Mouse (Mus musculus): ENCODE measurements around the gene 1700001C19Rik.

DNA sequence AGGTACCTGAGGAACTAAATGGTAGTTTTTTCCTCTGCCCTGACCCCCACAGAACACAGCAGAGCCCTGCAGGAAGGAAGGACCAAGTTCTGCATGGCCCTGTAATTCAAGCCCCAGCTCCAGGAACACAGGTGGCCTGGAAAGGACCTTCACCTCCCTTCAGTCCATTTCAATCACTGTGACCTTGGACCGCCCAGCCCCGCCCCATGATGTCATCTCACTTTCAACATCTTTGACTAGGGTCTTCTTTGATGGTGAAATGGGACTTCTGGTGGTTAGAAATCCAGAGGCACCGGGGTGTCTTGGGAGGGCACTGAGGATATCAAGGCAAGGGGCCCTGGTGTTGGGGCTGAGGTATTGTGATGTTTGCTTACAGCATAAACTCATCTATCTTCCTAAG is 15.6 kb downstream of the 1700001C19Rik start:
- TF ChIP-seq CTCF (conservative IDR thresholded peaks at IDR 0.05 in 1 of 2, IDR thresholded peaks at IDR 0.05 in 1 of 2; ENCODE audit: low read depth in 2 of 2, low read length in 2 of 2) (no peak), UBTF (IDR thresholded peaks at IDR 0.05; ENCODE audit: low read depth, low read length) (no peak), ETS1 (conservative IDR thresholded peaks at IDR 0.05; ENCODE audit: low read depth, low read length) (no peak), RCOR1 (conservative IDR thresholded peaks at IDR 0.05; ENCODE audit: low read depth, low read length) (no peak), CHD2 (IDR thresholded peaks at IDR 0.05; ENCODE audit: low read length) (no peak), EP300 (IDR thresholded peaks at IDR 0.05; ENCODE audit: low read length) (no peak), HCFC1 (IDR thresholded peaks at IDR 0.05; ENCODE audit: low read depth, low read length) (no peak)
